Mouse (Mus musculus) forebrain, embryonic 14.5 days (tissue): Measurements from ENCODE around the gene Mtor. TPM values are rescaled to one million over a fixed set of nuclear protein-coding genes. Genes with fewer than 3 reads are reported as not detected.

ENCODE experiments used
- ATAC-seq: fragments of 200-750 bp; cut with Nextera tagmentation; 2 replicates; pipeline ENCODE4 v1.8.0; 2017; ENCODE audit warnings: mild to moderate bottlenecking, moderate library complexity
- DNase-seq: peaks from one replicate; pipeline ENCODE4 v3.0.0-alpha.2; 2015; ENCODE audit warnings: low spot score
- H3K27ac ChIP-seq: fragments of 300-500 bp; sonication (generic); 2 replicates; pipeline ENCODE4 v1.5.1; 2014; ENCODE audit warnings: low read depth, mild to moderate bottlenecking, control low read depth, low read length, moderate library complexity
- H3K27me3 ChIP-seq: fragments of 300-500 bp; sonication (generic); replicated peaks from 2 replicates; pipeline ENCODE4 v1.6.1; 2014; ENCODE audit warnings: low read length, control low read depth, mixed read lengths; ENCODE audit not compliant: control insufficient read depth, insufficient read depth
- H3K36me3 ChIP-seq: fragments of 300-500 bp; sonication (generic); 2 replicates; pipeline ENCODE4 v1.6.1; 2014; ENCODE audit warnings: low read length, control low read depth; ENCODE audit not compliant: control insufficient read depth, insufficient read depth
- H3K4me1 ChIP-seq: fragments of 300-500 bp; sonication (generic); 2 replicates; pipeline ENCODE4 v1.6.1; 2014; ENCODE audit warnings: antibody characterized with exemption, low read length, control low read depth; ENCODE audit not compliant: control insufficient read depth, insufficient read depth
- H3K4me2 ChIP-seq: fragments of 300-500 bp; sonication (generic); 2 replicates; pipeline ENCODE4 v1.6.1; 2014; ENCODE audit warnings: mild to moderate bottlenecking, control low read depth, low read length
- H3K4me3 ChIP-seq: fragments of 300-500 bp; sonication (generic); 2 replicates; pipeline ENCODE4 v1.5.1; 2014; ENCODE audit warnings: low read depth, low read length, control low read depth
- H3K9ac ChIP-seq: fragments of 300-500 bp; sonication (generic); 2 replicates; pipeline ENCODE4 v1.6.1; 2014; ENCODE audit warnings: mild to moderate bottlenecking, low read length, control low read depth, moderate library complexity
- H3K9me3 ChIP-seq: fragments of 300-500 bp; sonication (generic); replicated peaks from 2 replicates; pipeline ENCODE4 v1.6.1; 2016; ENCODE audit warnings: low read length, control low read depth, mixed read lengths; ENCODE audit not compliant: control insufficient read depth
- WGBS: fragments of 180-500 bp; shearing (Covaris S2); extraction: QIAGEN DNeasy Blood & Tissue Kit; methylation state at CpG from one replicate; pipeline ENCODE4 v1.1.7; 2014; 5-methylcytosine and 5-hydroxymethylcytosine counted together
- polyA plus RNA-seq: library from polyadenylated mRNA; unstranded; fragments of >200 nt; fragmentation: Nextera tagmentation; extraction: Ambion mirVana; gene quantifications from 2 replicates; pipeline ENCODE4 v1.2.1, GENCODE M21; 2014

Mtor gene
- polyA plus RNA-seq, 1 experiment from 2014 or later: 22.2 TPM

DNA sequence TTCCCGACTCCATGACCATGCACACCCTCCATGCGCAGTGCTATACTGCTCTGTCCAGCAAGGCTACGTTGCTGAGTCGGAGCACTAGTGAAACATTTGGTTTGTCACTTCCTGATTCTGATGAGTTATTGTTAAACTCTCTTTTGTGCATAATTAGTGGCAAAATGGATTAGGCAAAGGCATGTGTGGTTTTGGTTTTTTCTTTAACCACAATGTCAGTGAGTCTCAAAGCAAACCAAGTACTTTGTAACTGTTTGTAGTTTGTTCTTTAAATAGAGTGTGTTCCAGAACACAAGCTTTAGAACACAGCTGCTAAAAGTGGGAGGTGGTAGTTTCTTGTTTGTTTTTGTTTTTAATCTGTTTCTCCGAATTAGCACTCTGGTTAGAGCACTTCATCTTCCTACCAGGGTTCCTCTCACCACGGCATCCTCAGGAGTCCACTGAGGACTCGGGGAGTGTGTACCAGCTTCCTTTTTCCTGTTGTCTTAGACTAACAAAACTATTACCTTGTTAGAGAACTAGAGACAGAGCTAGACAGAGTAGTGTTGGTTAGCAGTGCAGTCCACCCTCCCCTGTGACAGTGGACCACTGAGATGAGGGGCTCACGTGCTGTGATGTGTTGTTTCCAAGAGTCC lies 61.2 kb downstream of the Mtor start:
- 93% methylated on average over 8 of the region's 8 CpGs for WGBS
- H3K4me3 ChIP-seq: no peak overlapping the region
- H3K4me2 ChIP-seq: no peak overlapping the region
- no peaks in the 10 kb centered on the region for H3K9me3 ChIP-seq
- H3K4me1 ChIP-seq: no peaks in the 10 kb centered on the region
- ATAC-seq (no peak), DNase-seq (no peak)
- H3K36me3 ChIP-seq: peaks cover 63% of the 10 kb centered on the region
- no peaks in the 10 kb centered on the region for H3K27me3 ChIP-seq
- no peak overlapping the region for H3K27ac ChIP-seq
- H3K9ac ChIP-seq: no peak overlapping the region

- Histone ChIP-seq H3K9me3 (no peaks in the 10 kb centered on the region), H3K36me3 (peaks cover 66% of the 10 kb centered on the region), H3K4me3 (no peak overlapping the region), H3K27me3 (no peaks in the 10 kb centered on the region), H3K27ac (no peak overlapping the region), H3K9ac (no peak overlapping the region), H3K4me2 (no peak overlapping the region), H3K4me1 (no peaks in the 10 kb centered on the region)
- DNase-seq (no peak), ATAC-seq (no peak)
- 92% methylated on average over 4 of the region's 4 CpGs for WGBS
Measured at GRCm38 (mm10) chr4:148510691-148511090, 62.3 kb downstream of the Mtor start.

- Histone ChIP-seq H3K9me3 (no peaks in the 10 kb centered on the region), H3K36me3 (peaks cover 63% of the 10 kb centered on the region), H3K9ac (no peak overlapping the region), H3K4me3 (no peak overlapping the region), H3K27ac (no peak overlapping the region), H3K27me3 (no peaks in the 10 kb centered on the region), H3K4me2 (no peak overlapping the region), H3K4me1 (no peaks in the 10 kb centered on the region)
- WGBS: 91% methylated on average over 4 of the region's 4 CpGs
- ATAC-seq: no peak
- DNase-seq: no peak
Measured at GRCm38 (mm10) chr4:148511334-148511733, 62.9 kb downstream of the Mtor start.

DNA sequence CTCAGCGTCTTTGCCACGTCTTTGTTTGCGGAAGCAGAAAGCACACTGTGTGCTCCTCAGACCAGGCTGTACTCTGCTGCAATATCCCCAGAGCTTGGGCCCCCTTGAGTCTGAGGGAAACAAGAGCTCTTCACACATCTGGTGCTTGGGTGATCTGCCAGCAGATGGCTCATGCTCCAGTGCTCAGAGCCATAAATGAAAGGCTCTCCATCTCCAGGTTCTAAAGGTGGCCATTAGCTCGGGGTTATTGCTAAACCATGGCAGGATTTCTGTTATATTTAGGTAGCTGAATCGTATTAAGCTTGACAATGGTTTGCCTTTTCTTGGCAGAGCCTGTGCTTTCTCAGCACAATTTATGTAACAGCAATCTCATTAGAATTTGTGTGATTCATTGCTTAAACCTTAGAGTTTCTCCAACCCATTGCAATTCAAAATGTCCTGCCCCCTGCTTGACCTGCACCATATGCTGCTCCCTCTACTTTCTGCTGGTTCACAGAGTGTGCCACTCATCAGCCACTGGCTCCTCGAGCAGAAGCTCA lies 64.7 kb downstream of the Mtor start:
- H3K36me3 ChIP-seq: peaks cover 79% of the 10 kb centered on the region
- ATAC-seq: peak; percentile 57
- H3K27me3 ChIP-seq: no peaks in the 10 kb centered on the region

GRCm38 (mm10) chr4:148515313-148515712 lies 66.9 kb downstream of the Mtor start:
- no peaks in the 10 kb centered on the region for H3K27me3 ChIP-seq
- ATAC-seq: no peak
- no peak overlapping the region for H3K4me2 ChIP-seq
- H3K36me3 ChIP-seq: peaks cover 82% of the 10 kb centered on the region
- H3K4me1 ChIP-seq: peaks cover 3% of the 10 kb centered on the region; the same call in 1 of the 2 replicates
- H3K27ac ChIP-seq: no peak overlapping the region
- no peak overlapping the region for H3K9ac ChIP-seq
- no peaks in the 10 kb centered on the region for H3K9me3 ChIP-seq
- WGBS: 92% methylated on average over 2 of the region's 2 CpGs
- peak; percentile 3 for DNase-seq
- H3K4me3 ChIP-seq: no peak overlapping the region

More for the DNA sequence above, 64.7 kb downstream of the Mtor start:
- WGBS: 75% methylated on average over 6 of the region's 6 CpGs
- Histone ChIP-seq H3K4me1 (0 out of 2 replicates have a peak, but pooled peaks cover under 1% of the 10 kb centered on the region), H3K4me3 (no peak overlapping the region), H3K9me3 (no peaks in the 10 kb centered on the region), H3K4me2 (no peak overlapping the region), H3K9ac (no peak overlapping the region), H3K27ac (no peak overlapping the region)
- peak; percentile 26 for DNase-seq

GRCm38 (mm10) chr4:148517809-148518208 lies 69.4 kb downstream of the Mtor start:
- peak; percentile 1 for DNase-seq
- Histone ChIP-seq H3K36me3 (peaks cover 70% of the 10 kb centered on the region), H3K9ac (no peak overlapping the region; the same call in 1 of the 2 replicates)

DNA sequence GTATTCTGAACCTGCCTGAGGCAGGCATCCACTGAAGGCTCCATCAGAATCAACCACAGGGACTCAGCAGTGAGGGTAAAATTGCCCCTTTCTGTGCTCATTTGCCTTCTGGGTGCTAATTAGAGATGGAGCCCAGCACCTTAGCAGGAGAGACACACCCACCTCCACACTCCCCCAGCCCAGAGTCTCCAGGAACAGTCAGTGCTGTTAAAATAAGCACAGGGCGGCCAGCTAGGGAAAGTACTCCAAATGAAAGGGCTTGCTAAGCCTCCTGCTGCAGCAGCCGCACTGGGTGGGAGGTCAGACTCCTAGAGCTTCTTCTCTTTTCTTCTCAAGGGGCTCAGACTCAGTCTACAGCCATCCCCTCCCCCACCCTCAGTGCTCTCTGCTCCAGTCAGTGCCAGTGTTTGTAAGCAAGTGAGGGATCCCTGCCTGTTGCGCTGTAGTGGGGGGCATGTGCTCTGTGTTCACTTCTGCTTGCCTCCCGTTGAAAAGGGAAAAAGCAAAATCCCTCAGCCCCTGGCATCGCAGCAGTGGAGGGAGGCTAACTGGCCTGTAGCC lies 69.9 kb downstream of the Mtor start:
- H3K4me1 ChIP-seq: peaks cover 3% of the 10 kb centered on the region; the same call in 1 of the 2 replicates
- no peaks in the 10 kb centered on the region for H3K9me3 ChIP-seq
- peaks cover 68% of the 10 kb centered on the region for H3K36me3 ChIP-seq
- no peaks in the 10 kb centered on the region for H3K27me3 ChIP-seq
- peak overlapping the region; percentile 70 for H3K27ac ChIP-seq
- H3K4me3 ChIP-seq: no peak overlapping the region
- no peak overlapping the region for H3K4me2 ChIP-seq
- no peak overlapping the region for H3K9ac ChIP-seq
- ATAC-seq: peak; percentile 48; the same call in 1 of the 2 replicates
- DNase-seq: peak; percentile 15
- 7% methylated on average over 5 of the region's 5 CpGs for WGBS

More at GRCm38 (mm10) chr4:148517809-148518208, 69.4 kb downstream of the Mtor start:
- 27% methylated on average over 4 of the region's 4 CpGs for WGBS
- no peaks in the 10 kb centered on the region for H3K27me3 ChIP-seq
- no peaks in the 10 kb centered on the region for H3K9me3 ChIP-seq
- no peak for ATAC-seq
- H3K27ac ChIP-seq: peak overlapping the region; percentile 70
- no peak overlapping the region for H3K4me2 ChIP-seq
- H3K4me1 ChIP-seq: peaks cover 3% of the 10 kb centered on the region; the same call in 1 of the 2 replicates
- H3K4me3 ChIP-seq: no peak overlapping the region

DNA sequence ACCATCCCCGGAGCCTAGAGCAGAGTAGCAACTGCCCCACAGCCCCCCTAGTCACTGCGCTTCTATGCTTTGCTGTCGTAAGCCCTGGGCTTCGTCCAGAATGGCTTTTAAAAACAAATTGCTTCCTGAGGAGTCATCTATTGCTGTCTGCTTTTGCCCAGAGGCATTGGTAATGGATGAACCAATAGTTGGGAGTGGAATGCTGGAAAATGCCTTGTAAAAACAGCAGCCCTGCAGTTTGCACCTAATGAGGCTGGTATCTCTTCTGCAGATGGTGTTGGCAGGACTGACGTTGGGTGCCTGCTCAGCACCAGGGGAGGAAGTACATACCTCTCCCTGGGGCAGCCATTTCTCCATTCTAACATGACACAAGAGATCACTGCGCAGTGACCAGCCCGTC lies 75.1 kb downstream of the Mtor start:
- 97% methylated on average over 7 of the region's 7 CpGs for WGBS
- no peak for DNase-seq
- H3K9ac ChIP-seq: no peak overlapping the region
- no peak overlapping the region for H3K4me3 ChIP-seq
- H3K27ac ChIP-seq: no peak overlapping the region
- no peak overlapping the region for H3K4me2 ChIP-seq
- ATAC-seq: no peak
- no peaks in the 10 kb centered on the region for H3K27me3 ChIP-seq
- H3K36me3 ChIP-seq: peaks cover 75% of the 10 kb centered on the region
- no peaks in the 10 kb centered on the region for H3K9me3 ChIP-seq
- no peaks in the 10 kb centered on the region; the same call in 1 of the 2 replicates for H3K4me1 ChIP-seq
